Mouse (Mus musculus) heart, adult 18-20 months (tissue): ENCODE results near the gene Casq1. TPM values are rescaled to one million over a fixed set of nuclear protein-coding genes. Genes with fewer than 3 reads are reported as not detected.
"Not testable (repeated sequence)": the region's sequence is repeated elsewhere in the genome, so short reads cannot be mapped to it uniquely, and the experiment has no call there.

Experiments
- DNase-seq, 2 experiments: peaks; one replicate each; pipeline ENCODE4 v3.0.0; 2021 to 2022; ENCODE audit warnings: mixed read lengths in 1 of 2
- long read RNA-seq, 2 experiments: library from polyadenylated mRNA; stranded (forward); transcript quantifications; one replicate each; pipeline ENCODE4 v2.0.0; 2021
- total RNA-seq, 2 experiments: library from RNA; stranded (reverse); gene quantifications; 2 replicates each; pipeline ENCODE4 v1.2.3; 2021

The Casq1 gene
- 1 to 10 TPM; 2.2 to 2.7 TPM for total RNA-seq
- long read RNA-seq, experiment 1, partial matches to known transcripts, result 0 of 2 reads
- long read RNA-seq, experiment 1, other reads (novel, unspliced or antisense), result 1 of 2 reads
- long read RNA-seq, experiment 2, partial matches to known transcripts, result 0 of 2 reads
- long read RNA-seq, experiment 2, other reads (novel, unspliced or antisense), result 0 of 2 reads

- DNase-seq, result peak in 1 of 2 experiments; percentile 30
Measured at GRCm38 (mm10) chr1:172219451-172220406, at the start of gene Casq1. Gene Casq1, minus strand, starts transcription at chr1:172219868.

DNA sequence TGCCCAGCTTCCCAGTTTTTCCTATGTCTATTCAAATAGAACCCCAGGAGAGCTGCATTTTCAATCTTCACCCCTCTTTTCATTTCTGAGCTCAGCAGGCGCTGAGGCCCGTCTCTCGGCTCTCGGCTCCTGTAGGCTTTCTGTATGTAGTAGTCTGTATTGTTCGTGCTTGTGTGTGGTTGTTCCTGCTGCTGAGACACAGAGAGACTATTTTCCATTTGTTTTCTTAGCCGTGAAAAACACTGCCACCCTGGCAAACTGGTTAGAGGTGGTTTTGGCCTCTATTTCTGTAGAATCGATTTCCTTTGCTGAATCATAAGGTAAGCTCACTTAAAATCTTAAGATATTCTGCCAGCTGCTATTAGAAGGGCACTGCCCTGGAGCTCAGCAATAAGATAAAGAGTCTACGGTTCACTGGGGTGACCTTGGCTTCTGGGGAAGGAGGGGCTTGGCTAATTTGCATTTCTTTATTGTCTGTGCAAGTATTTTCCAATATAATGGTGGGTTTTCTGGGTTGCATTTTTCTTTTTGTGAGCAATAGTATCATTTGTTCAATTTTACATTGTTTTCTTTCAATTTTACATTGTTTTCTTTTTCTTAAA is 41.9 kb upstream of the Casq1 start, which contains the start of gene Igsf8:
TSS of gene Igsf8 (plus strand) at position 165 of the 602 bp plus-strand sequence.
- DNase-seq, result no peak

DNA sequence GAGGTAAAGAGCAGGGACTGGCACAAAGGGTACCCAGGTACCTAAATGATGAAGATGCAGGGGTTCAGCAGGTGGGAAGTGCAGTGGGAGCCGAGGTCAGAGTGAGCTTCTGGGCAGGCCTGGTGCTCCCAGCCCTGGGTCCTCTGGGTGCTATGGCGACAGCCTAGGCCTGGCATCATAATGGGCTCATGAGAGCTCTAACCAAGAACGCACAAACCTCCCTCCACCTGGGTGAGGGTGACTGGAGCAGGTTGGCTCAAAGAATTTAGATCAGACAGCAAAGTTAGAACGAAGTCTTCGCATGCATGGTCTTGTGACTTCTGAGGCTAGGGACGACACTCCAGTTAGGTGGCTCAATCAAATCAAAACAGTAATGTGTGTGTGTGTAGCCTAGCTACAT is 38.6 kb upstream of the Casq1 start, which contains the start of gene Atp1a4:
TSS of gene Atp1a4 (minus strand) at position 101 of the 400 bp plus-strand sequence.
- no peak for DNase-seq

GRCm38 (mm10) chr1:172247679-172248078 is 28.0 kb upstream of the Casq1 start:
- peak; percentile 18 to 44 for DNase-seq

- no peak for DNase-seq
Measured at GRCm38 (mm10) chr1:172247216-172247615, 27.5 kb upstream of the Casq1 start.

GRCm38 (mm10) chr1:172244645-172245044 is 25.0 kb upstream of the Casq1 start:
- DNase-seq, result not testable (repeated sequence)

GRCm38 (mm10) chr1:172243547-172244205 is 24.0 kb upstream of the Casq1 start:
- DNase-seq, result peak in 1 of 2 experiments; percentile 45

DNA sequence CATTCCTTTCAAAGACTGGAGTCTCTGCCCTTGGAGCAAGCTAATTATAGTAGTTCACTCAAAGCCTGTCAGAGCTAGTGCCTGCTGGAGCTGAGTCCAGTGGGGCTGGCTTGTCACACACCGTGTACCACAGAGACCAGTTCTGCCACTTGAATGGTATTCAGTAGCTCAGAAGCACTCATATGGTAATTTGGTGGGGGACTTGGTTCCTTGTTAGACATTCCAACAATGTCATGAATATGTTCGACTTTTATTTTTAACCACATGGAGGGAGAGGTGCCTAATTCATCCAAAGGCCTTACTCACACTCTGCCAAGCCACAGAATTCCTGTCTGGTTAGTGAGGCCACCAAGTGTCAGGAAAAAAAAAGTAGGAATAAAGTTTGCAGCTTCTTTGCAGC is 22.7 kb upstream of the Casq1 start:
- DNase-seq, result peak; percentile 52 to 64

DNA sequence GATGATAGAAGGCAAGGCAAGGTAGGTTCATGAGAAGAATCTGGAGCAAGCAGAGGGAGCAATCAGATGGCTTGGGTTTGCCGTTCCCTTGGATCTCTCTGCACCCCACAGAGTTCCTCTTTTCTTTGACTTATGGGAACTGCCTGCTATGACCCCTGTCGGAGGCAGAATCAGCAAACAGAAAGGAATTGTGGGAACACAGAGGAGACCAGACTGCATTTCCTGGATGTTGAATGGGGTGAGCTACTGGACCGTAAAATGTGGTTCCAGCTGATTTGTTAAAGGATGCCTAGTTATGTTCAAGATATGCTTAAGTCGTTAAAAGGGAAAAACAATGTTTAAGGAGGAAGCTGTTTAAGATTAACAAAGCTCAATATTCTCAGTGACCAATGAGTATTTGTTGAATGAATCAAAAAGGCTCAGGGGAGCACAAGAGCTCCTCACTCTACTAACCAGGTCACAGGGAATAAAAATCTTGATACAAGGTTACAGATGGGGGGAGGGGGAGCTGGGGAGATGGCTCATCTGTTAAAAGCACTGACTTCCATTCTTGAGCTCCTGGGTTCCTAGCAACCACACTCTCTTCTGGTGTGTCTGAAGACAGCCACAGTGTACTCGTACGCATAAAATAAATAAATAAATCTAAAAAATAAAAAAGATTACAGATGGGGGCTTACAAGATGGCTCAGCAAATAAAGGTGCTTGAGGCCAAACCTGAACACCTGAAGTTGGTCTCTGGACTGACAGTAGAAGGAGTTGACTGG is 21.5 kb upstream of the Casq1 start:
- peak; percentile 12 to 37 for DNase-seq

GRCm38 (mm10) chr1:172229215-172229614 is 9.5 kb upstream of the Casq1 start:
- DNase-seq, result no peak

DNA sequence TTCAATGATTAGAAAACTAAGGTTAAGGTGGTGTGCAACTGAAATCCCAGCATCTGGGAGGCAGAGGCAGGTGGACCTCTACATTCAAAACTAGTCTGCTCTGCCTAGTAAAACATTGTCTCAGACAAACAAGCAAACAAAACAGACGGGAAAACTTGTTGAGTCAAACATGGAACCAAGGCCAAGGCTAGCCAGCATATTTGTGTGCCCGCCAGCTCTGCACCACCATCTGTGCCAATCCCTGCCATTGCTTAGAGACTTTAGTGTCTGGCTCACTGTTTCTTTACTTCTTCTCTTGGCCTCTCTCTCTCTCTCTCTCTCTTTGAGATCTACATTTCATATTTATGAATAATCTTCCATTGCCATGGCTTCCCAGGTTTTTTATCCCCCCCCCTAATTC is 8.5 kb upstream of the Casq1 start:
- DNase-seq, result no peak

GRCm38 (mm10) chr1:172221297-172222063 is 1.8 kb upstream of the Casq1 start:
- DNase-seq, result no peak

DNA sequence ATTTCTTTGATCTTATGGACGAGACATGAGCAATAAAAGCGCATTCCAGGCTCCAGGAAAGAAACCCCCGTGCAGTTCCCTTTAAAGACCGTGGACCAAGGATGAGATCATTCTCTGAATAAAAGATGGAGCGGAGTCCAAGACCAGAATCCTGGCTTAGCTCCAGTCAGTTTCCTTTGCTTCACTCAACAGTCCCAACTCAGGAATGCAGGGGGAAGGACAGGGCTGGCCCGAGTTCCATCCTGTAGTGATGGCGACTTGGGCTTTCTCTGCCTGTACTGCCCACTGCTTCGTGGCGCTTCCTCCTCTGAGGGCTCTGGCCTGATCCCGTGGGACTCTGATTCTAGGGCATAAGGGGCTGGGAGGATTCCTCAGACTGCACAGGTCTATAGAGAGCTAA is 746 bp upstream of the Casq1 start:
- peak; percentile 88 to 94 for DNase-seq

- no peak for DNase-seq
Measured at GRCm38 (mm10) chr1:172218164-172218910, 1.3 kb downstream of the Casq1 start.

DNA sequence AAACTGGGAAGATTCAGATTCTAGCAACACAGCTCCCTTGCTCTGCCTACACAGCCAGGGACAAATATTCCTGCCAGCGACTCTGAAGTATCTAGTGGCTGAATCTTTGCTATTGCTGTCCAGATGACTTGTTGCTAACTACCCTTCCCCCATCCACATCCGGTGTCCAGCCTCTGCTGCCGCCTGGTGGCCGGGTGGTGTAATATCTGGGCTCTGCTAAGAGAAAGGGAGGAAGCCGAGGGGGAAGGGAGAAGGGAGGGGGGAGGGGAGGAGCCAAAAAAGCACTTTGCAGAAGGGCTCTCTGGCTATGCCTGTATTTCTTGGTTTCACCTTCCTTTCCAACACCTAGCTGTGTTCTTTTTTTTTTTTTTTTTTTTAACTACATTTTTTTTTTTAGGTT is 2.5 kb downstream of the Casq1 start:
- peak; percentile 97 for DNase-seq

DNA sequence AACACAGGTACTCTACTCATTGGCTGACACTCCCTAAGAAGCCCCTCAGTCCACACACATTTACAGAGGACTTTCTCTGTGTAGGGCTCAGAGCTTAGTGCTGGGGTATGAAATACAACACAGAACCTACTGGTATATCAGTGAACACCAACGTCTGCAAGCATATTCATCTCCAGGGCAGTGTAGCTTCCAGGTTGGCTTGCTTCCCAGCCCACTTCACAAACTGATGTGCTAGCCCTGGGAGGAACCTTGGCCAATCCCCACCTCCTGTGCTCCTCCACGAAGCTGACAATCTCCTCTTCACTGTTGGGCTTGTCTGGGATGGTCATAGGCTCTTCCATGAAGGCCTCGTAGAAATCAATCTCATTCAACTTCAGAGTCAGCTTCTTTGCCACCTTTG is 4.9 kb downstream of the Casq1 start:
- DNase-seq, result peak; percentile 71 to 79

GRCm38 (mm10) chr1:172213771-172214170 is 5.9 kb downstream of the Casq1 start:
- DNase-seq, result no peak

DNA sequence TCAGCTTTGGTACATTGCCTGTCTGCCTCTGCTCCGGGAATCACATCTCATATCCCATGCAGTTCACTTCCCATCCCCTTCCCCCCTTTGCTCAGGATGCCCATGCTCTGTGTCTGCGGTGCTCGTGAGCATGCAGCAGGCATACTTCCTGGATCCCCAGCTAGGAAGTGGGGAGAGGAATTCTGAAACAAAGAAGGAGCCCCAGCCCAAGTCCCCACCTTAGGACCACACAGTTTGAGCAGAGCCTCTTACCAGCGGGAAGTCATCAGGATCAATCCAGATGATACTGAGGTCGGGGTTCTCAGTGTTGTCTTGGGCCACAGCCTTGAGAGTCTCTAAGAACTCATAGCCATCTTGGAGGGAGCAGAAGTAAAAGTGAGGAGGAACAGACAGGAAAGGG is 6.9 kb downstream of the Casq1 start:
- DNase-seq, result no peak

- peak; percentile 44 to 48 for DNase-seq
Measured at GRCm38 (mm10) chr1:172207111-172207584, 12.5 kb downstream of the Casq1 start.
